ENCODE assay signal across 16 mouse cellular contexts in the genomic region with DNA sequence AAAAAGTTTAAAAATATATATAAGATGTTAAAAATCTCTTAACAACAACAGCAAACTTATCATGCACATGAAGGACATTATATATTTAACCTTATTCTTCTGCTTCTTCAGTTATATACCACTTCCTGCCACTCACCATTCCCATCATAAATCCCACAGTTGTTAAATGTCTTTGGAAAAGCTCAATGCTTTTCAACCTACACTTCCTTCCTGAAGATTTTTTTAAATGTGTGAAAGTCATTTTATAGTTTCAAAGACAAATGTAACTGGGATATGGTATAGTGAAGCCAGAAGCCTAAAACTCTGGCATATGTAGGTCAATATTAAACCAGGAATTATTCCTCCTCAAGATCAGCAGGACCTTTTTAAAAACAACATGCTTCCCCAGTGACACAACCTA.
"Had no signal": no experiment of that assay in that cellular context is flagged by ENCODE, and none has a peak within 500 bp of the region (broad histone marks: within the 10 kb centered on the region; RNA-seq: fewer than 3 reads in every experiment).

No protein-coding gene starts in this region.

- H3K4me3 ChIP-seq: neural tube, embryonic 13.5 days; neural tube, embryonic 15.5 days; stomach, embryonic 15.5 days had no signal

- DNase-seq: retina, postnatal 1 day; right cerebral cortex, adult 18-20 months; right cerebral cortex, postnatal 14 days; right cerebral cortex, postnatal 25 days; right cerebral cortex, postnatal 4 days; spleen, adult 18-20 months; thymus, adult 18-20 months; thymus, adult 2 months; thymus, postnatal 14 days; thymus, postnatal 25 days; thymus, postnatal 36 days; thymus, postnatal 4 days had no signal

- H3K27ac ChIP-seq: neural tube, embryonic 13.5 days; neural tube, embryonic 15.5 days; stomach, embryonic 15.5 days; stomach, postnatal 0 days had no signal
